Mouse (Mus musculus) forebrain, embryonic 16.5 days (tissue): ENCODE measurements around the gene Rab11fip5. TPM values are rescaled to one million over a fixed set of nuclear protein-coding genes. Genes with fewer than 3 reads are reported as not detected.
A peak's percentile ranks its signal among the peaks of the same experiment; 100 is the strongest.

Experiments used
- ATAC-seq: fragments of 200-750 bp; cut with Nextera tagmentation; 2 replicates; pipeline ENCODE4 v1.8.0; 2017; ENCODE audit warnings: mild to moderate bottlenecking, moderate library complexity
- H3K27ac ChIP-seq: fragments of 300-500 bp; sonication (generic); 2 replicates; pipeline ENCODE4 v1.5.1; 2014; ENCODE audit warnings: low read length, control low read depth
- H3K27me3 ChIP-seq: fragments of 300-500 bp; sonication (generic); replicated peaks from 2 replicates; pipeline ENCODE4 v1.6.1; 2014; ENCODE audit warnings: low read length; ENCODE audit not compliant: control insufficient read depth, insufficient read depth
- H3K36me3 ChIP-seq: fragments of 300-500 bp; sonication (generic); 2 replicates; pipeline ENCODE4 v1.6.1; 2014; ENCODE audit not compliant: control insufficient read depth, insufficient read depth
- H3K4me1 ChIP-seq: fragments of 300-500 bp; sonication (generic); replicated peaks from 2 replicates; pipeline ENCODE4 v1.6.1; 2014; ENCODE audit warnings: low read length; ENCODE audit not compliant: control insufficient read depth, insufficient read depth
- H3K4me2 ChIP-seq: fragments of 300-500 bp; sonication (generic); 2 replicates; pipeline ENCODE4 v1.6.1; 2014; ENCODE audit warnings: mild to moderate bottlenecking, low read length, control low read depth
- H3K4me3 ChIP-seq: fragments of 300-500 bp; sonication (generic); replicated peaks from 2 replicates; pipeline ENCODE4 v1.5.1; 2014; ENCODE audit warnings: mild to moderate bottlenecking, low read length, control low read depth
- H3K9ac ChIP-seq: fragments of 300-500 bp; sonication (generic); replicated peaks from 2 replicates; pipeline ENCODE4 v1.6.1; 2014; ENCODE audit warnings: low read depth, low read length, control low read depth
- H3K9me3 ChIP-seq: fragments of 300-500 bp; sonication (generic); 2 replicates; pipeline ENCODE4 v1.6.1; 2016; ENCODE audit warnings: low read length; ENCODE audit not compliant: control insufficient read depth
- WGBS: fragments of 180-500 bp; shearing (Covaris S2); extraction: QIAGEN DNeasy Blood & Tissue Kit; methylation state at CpG from one replicate; pipeline ENCODE4 v1.1.7; 2014; 5-methylcytosine and 5-hydroxymethylcytosine counted together
- polyA plus RNA-seq: library from polyadenylated mRNA; unstranded; fragments of >200 nt; fragmentation: Nextera tagmentation; extraction: Ambion mirVana; gene quantifications from 2 replicates; pipeline ENCODE4 v1.2.1, GENCODE M21; 2015

The Rab11fip5 gene
- polyA plus RNA-seq, 1 experiment from 2014 or later = 19.3 TPM

DNA sequence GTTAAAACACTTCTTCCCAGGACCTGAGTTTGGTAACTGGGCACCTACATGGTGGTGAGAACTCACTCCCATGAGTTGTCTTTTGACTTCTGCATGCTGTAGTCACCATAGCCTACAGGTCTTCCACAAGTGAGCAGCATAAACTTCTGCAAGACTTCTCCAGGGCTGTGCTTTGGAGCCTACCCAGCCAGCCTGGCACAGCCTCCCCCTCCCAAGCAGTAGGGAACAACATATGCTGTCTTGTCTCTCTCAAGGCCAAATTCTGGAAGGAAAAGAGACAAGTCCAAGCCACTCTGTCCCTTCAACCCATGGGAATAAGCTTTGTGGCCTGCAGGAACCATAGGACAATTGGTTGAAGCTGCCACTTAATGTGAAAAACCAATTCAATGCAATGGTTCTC, 29.5 kb downstream of the Rab11fip5 start:
- no peak for ATAC-seq
- Histone ChIP-seq H3K4me2 (no peak overlapping the region), H3K9ac (no peak overlapping the region), H3K36me3 (peaks cover 4% of the 10 kb centered on the region; the same call in 1 of the 2 replicates), H3K4me1 (no peaks in the 10 kb centered on the region), H3K4me3 (no peak overlapping the region), H3K9me3 (no peaks in the 10 kb centered on the region), H3K27ac (no peak overlapping the region), H3K27me3 (no peaks in the 10 kb centered on the region)

DNA sequence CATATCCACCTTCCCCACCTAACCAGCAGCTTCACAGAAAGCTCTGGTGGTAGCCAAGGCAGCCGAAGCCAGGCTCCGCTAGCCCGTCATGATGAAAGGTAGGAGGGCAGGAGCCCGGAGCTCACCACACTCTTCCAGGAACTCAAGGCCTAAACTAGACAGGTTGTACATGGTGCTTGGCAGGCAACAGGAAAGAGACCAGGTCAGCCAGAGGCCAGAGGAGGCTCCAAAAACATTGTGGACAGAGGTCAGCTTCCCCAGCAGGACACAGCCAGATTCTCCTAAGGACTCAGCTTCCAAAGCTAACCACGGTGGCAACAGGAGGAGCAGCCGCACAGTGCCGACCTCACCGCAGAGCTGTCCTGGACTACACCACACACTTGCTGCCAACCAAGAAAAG, 31.4 kb downstream of the Rab11fip5 start:
- no peaks in the 10 kb centered on the region for H3K9me3 ChIP-seq
- no peak overlapping the region for H3K4me3 ChIP-seq
- H3K27me3 ChIP-seq = no peaks in the 10 kb centered on the region
- H3K4me1 ChIP-seq = no peaks in the 10 kb centered on the region
- no peak for ATAC-seq
- peaks cover 2% of the 10 kb centered on the region; the same call in 1 of the 2 replicates for H3K36me3 ChIP-seq
- no peak overlapping the region for H3K4me2 ChIP-seq
- WGBS = 91% methylated on average over 8 of the region's 8 CpGs
- H3K27ac ChIP-seq = no peak overlapping the region
- no peak overlapping the region for H3K9ac ChIP-seq

DNA sequence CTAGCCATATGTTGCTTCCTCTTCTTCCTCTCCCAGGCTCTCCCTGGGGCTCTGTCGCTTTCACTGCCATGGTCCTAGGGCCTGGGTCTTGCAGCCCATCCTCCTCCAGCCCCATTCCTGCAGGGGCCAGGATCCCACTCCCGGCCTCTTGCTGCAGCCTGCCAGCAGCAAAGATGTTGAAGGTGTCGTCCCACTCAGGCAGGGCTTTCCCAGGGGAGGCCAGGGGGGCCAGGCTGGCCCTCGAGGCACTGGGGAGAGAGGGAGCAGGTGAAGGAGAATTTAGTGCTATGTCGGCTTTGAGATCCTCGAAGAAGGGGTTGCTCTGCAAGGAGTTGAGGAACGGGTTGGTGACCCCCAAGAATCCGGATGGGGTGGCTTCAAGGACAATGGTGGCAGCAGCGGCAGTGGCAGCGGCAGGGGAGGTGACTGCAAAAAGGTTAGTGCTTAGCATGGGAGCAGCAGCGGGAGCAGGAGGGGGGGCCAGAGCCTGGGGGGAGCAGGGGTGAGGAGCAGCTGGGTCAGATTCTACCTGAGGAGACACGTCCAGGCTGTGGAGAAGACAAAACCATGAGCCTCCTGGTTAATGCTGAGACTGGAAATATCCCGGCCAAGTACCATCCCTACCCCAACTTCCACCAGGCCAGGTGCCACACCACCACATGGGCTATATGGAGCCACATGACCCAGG, 32.5 kb downstream of the Rab11fip5 start:
- Histone ChIP-seq H3K4me3 (no peak overlapping the region), H3K9me3 (no peaks in the 10 kb centered on the region), H3K27ac (no peak overlapping the region), H3K36me3 (peaks cover 2% of the 10 kb centered on the region; the same call in 1 of the 2 replicates), H3K9ac (no peak overlapping the region), H3K4me2 (no peak overlapping the region), H3K4me1 (no peaks in the 10 kb centered on the region), H3K27me3 (no peaks in the 10 kb centered on the region)
- ATAC-seq = no peak
- WGBS = 73% methylated on average over 13 of the region's 13 CpGs

DNA sequence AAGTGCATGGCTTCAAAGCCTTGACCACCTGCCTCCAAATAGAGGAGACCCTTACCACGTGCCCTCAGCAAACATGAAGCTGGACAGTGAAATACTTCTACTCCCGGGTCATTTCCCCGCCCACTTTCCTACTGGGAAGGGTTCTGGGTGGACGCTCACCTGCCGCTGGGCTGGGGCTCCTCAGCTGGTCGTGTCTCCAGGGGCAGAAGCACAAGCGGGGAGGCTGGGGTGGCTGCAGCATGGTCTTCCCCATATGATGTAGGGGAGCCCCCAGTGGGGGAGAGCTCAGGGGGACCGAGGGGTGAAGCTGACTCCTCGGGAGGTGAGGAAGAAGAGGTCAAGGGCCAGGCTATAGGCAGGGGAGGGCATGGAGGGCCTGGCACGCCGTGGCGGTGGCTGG, 34.2 kb downstream of the Rab11fip5 start:
- H3K27ac ChIP-seq = no peak overlapping the region
- H3K4me3 ChIP-seq = no peak overlapping the region
- H3K4me2 ChIP-seq = no peak overlapping the region
- no peak overlapping the region for H3K9ac ChIP-seq
- ATAC-seq = no peak
- no peaks in the 10 kb centered on the region for H3K9me3 ChIP-seq
- 74% methylated on average over 12 of the region's 12 CpGs for WGBS
- H3K36me3 ChIP-seq = peaks cover 2% of the 10 kb centered on the region; the same call in 1 of the 2 replicates
- H3K4me1 ChIP-seq = no peaks in the 10 kb centered on the region
- H3K27me3 ChIP-seq = no peaks in the 10 kb centered on the region

GRCm38 (mm10) chr6:85339273-85339901, 35.0 kb downstream of the Rab11fip5 start:
- Histone ChIP-seq H3K4me1 (no peaks in the 10 kb centered on the region), H3K27ac (no peak overlapping the region), H3K9ac (no peak overlapping the region), H3K27me3 (no peaks in the 10 kb centered on the region), H3K4me3 (no peak overlapping the region), H3K36me3 (peaks cover 2% of the 10 kb centered on the region; the same call in 1 of the 2 replicates), H3K4me2 (no peak overlapping the region), H3K9me3 (no peaks in the 10 kb centered on the region)
- ATAC-seq = 0 out of 2 replicates have a peak, but pooled peaks have one; percentile 13
- 53% methylated on average over 1 of the region's 1 CpGs for WGBS

DNA sequence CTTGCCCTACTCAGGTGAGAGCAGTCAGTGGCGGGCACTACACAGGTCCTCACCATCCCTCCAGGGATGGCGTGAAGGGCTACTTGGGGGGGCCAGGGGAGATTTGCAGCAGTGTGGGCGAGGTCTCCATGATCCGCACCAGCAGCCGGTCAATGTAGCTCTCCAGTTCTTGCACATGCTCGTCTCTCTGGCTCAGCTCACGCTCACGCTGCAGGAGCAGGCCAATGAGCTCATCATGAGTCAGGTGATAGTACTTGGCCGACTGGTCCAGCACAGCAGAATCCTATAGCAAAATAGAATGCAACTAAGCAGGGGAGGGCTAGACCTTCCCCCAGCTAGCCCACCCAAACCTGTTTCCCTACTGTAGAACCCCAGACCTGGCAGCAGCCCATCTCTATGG, 37.5 kb downstream of the Rab11fip5 start:
- ATAC-seq = no peak
- H3K27ac ChIP-seq = no peak overlapping the region
- WGBS = 83% methylated on average over 9 of the region's 9 CpGs
- H3K4me3 ChIP-seq = no peak overlapping the region
- no peak overlapping the region for H3K4me2 ChIP-seq
- H3K27me3 ChIP-seq = no peaks in the 10 kb centered on the region
- H3K4me1 ChIP-seq = peaks cover 5% of the 10 kb centered on the region
- no peaks in the 10 kb centered on the region for H3K9me3 ChIP-seq
- no peak overlapping the region for H3K9ac ChIP-seq
- H3K36me3 ChIP-seq = peaks cover 2% of the 10 kb centered on the region; the same call in 1 of the 2 replicates

DNA sequence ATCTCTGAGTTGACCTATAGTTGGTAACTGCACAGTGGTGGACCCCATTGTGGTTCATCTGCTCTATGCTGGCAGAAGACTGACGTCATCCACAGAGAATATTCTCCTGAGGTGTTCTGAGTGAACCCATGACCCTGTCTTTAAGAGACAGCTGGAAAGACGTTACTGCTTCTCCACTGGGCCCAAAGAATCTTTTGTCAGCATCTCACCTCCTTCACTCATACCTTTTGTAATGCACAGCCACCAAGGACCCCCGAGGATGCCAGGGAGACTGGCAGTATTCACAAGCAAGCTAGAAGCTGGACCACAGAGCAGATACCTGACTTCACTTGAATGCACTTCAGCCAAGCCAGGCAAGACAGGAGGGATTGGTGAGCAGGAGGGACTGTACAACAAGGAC, 39.1 kb downstream of the Rab11fip5 start:
- Histone ChIP-seq H3K27ac (no peak overlapping the region), H3K4me2 (no peak overlapping the region), H3K36me3 (no peaks in the 10 kb centered on the region), H3K27me3 (no peaks in the 10 kb centered on the region), H3K9me3 (no peaks in the 10 kb centered on the region), H3K4me1 (peaks cover 12% of the 10 kb centered on the region), H3K4me3 (no peak overlapping the region), H3K9ac (no peak overlapping the region)
- ATAC-seq = no peak
- 51% methylated on average over 3 of the region's 3 CpGs for WGBS

- WGBS = 61% methylated on average over 5 of the region's 5 CpGs
- Histone ChIP-seq H3K9me3 (no peaks in the 10 kb centered on the region), H3K4me3 (no peak overlapping the region), H3K27ac (no peak overlapping the region), H3K27me3 (no peaks in the 10 kb centered on the region), H3K9ac (no peak overlapping the region), H3K4me2 (no peak overlapping the region), H3K4me1 (peaks cover 12% of the 10 kb centered on the region), H3K36me3 (no peaks in the 10 kb centered on the region)
- ATAC-seq = no peak
These were observed 39.6 kb downstream of the Rab11fip5 start for GRCm38 (mm10) chr6:85334851-85335250.

- Histone ChIP-seq H3K27me3 (no peaks in the 10 kb centered on the region), H3K4me1 (peaks cover 12% of the 10 kb centered on the region), H3K27ac (no peak overlapping the region), H3K36me3 (no peaks in the 10 kb centered on the region), H3K9me3 (no peaks in the 10 kb centered on the region), H3K4me3 (no peak overlapping the region), H3K9ac (no peak overlapping the region), H3K4me2 (no peak overlapping the region)
- no peak for ATAC-seq
These were observed 40.2 kb downstream of the Rab11fip5 start for GRCm38 (mm10) chr6:85334251-85334650.
